Mouse (Mus musculus): ENCODE measurements around the gene Arfgap3.

DNA sequence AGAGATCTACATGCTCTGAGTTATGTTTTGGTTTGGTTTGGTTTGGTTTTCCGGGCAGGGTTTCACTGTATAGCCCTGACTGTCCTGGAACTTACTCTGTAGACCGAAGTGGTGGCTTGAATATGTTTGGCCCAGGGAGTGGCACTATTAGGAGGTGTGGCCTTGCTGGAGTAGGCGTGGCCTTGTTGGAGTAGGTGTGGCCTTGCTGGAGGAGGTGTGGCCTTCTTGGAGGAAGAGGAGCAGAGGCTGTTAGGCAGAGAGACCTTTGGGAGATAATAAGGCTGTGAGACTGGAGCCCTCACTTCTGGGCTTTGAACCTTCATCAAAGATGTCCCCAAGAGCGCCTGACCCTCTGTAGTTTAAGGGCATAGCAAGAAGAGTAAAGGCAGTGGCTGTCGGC is 71.5 kb downstream of the Arfgap3 start:
- TF ChIP-seq CTCF (IDR thresholded peaks at IDR 0.05; ENCODE audit: borderline replicate concordance, extremely low read depth, insufficient read depth, insufficient read length), result no peak
- TF ChIP-seq POLR2A (IDR thresholded peaks at IDR 0.05; ENCODE audit: borderline replicate concordance, extremely low read depth, insufficient read depth, insufficient read length, poor library complexity, severe bottlenecking), result no peak
